Mouse (Mus musculus) urinary bladder, postnatal 36 days (tissue): ENCODE results near the gene Rfx5.
"Not testable (repeated sequence)": the region's sequence is repeated elsewhere in the genome, so short reads cannot be mapped to it uniquely, and the experiment has no call there.

Experiments
- DNase-seq, 2 experiments: peaks; one replicate each; pipeline ENCODE4 v3.0.0; 2022; ENCODE audit warnings: low spot score in 2 of 2, mixed read lengths in 1 of 2

Gene Rfx5

DNA sequence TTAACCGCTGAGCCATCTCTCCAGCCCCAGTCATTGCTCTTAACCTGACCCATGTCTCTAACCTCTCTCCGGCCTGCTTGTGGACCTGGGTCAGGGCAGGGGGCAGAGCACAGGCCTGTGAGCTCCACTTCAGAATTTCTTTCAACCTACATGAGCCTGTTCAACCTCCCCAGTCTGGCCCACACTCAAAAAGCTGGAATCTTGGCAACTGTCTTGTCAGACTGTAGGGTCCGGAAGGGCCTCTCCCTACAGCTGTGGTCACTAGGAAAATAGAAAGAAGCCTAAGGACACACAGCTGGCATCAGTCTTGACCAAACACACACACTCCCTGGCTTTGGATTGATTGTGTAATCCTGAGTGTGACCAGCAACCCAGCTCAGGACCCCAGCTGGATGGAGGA, 18.5 kb upstream of the Rfx5 start:
- peak; percentile 58 to 77 for DNase-seq

DNA sequence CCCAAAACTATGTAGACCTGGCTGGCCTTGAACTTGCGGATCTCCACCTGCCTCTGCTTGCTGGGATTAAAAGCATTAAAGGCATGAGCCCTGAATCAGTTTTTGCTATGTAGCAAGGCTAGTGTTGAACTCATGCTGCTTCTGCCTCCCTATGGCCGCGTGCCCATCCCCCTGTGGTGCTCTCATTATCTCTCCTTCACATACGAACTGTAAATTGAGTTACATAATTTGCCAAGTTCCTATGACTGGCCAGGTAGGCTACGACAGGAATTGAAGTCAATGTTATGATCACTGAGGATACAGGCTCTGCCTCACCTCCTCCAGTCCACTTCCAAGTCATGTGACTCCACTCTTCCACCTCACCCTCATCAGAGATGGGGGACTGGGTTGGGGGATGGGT, 17.7 kb upstream of the Rfx5 start:
- DNase-seq, result not testable (repeated sequence)

DNA sequence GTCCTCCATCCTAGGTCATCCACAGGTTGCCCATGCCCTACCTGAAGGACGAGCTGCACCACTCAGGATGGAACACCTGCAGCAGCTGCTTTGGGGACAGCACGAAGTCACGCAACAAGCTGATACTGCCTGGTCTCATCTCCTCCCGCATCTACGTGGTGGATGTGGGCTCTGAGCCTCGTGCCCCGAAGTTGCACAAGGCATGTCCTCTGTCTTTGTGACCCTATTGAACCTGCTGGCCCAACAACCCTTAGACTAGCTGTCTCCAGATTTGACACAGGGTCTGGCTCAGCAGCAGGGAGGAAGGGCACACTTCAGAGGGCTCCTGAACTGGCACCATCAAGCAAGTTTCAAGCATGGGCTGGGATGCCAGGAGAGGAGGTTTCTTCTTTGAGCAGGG, 16.7 kb upstream of the Rfx5 start:
- DNase-seq, result not testable (repeated sequence)

DNA sequence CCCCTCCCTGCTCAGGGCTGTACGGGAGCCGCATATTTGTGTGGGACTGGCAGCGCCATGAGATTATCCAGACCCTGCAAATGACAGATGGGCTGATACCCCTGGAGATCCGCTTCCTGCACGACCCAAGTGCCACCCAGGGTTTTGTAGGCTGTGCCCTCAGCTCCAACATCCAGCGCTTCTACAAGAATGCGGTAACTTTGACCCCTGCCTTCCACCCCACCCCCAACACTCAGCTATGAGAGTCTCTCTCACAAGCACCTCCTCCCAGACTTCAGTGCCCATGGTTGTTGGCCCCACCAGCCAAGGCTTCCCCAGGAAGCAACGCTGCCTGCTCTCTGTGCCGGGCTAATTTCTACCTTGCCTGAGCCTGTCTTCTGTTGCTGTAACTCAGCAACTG, 13.8 kb upstream of the Rfx5 start:
- DNase-seq, result not testable (repeated sequence)

DNA sequence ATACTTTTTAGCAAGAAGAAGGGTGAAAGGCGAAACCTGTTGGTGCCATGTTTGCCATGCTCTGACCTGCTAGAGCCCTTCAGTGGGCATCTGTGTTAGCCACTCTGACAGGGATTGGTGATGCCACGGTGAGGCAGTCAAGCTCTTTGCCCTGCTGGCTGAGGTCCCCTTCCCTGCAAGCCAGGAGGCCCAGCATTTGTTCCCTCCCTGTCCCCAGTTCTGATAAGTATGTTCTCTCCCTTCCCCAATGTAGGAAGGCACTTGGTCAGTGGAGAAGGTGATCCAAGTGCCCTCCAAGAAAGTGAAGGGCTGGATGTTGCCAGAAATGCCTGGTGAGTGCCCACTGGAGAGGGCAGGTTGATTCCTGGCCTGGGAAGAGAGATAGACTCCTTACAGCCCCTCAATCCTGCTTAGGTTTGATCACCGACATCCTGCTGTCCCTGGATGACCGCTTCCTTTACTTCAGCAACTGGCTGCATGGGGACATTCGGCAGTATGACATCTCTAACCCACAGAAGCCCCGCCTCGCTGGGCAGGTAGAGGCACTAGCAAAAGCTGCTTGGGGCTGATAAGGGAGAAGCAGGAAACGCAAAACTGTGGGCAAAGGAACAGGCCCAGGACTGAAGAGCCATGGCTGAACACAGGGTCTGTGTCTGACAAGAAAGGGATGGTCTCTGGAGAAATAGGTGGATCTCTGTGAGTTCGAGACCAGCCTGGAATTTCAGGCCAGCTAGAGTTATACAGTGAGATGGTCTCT, 11.5 kb upstream of the Rfx5 start:
- not testable (repeated sequence) for DNase-seq

DNA sequence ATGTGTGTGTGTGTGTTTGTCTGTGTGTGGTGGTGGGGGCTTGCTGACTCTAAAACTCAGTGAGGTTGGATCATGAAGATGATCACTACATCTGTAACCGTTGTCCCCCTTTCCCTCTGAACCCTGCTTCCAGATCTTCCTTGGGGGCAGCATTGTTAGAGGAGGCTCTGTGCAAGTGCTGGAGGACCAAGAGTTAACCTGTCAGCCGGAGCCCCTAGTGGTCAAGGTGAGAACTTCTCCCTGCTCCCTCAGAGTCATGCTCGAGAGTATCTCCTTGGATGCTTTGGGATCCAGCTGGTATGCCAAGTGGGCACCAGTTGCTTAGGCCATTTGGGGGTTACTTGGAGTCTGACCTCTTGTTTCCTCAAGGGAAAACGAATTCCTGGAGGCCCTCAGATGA, 10.2 kb upstream of the Rfx5 start:
- not testable (repeated sequence) for DNase-seq

DNA sequence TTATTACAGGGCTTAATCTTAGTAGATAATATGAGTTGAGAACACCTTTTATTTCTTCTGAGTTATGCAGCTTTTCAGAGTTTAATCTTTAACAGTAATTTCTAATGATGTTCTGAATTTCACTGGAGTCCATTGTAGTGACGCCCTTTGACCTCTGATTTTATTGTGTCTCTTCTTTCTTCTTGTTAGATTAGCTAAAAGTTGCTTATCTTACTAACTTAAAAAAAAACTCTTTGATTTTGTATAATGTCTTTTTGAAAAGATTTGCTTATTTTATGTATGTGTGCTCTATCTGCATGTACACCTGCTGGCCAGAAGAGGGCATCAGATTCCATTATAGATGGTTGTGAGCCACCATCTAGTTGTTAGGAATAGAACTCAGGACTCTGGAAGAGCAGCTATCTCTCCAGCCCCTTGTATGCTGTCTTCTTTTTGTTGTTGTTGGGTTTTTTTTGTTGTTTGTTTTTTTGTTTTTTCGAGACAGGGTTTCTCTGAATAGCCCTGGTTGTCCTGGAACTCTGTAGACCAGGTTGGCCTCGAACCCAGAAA, 5.7 kb upstream of the Rfx5 start:
- no peak for DNase-seq

DNA sequence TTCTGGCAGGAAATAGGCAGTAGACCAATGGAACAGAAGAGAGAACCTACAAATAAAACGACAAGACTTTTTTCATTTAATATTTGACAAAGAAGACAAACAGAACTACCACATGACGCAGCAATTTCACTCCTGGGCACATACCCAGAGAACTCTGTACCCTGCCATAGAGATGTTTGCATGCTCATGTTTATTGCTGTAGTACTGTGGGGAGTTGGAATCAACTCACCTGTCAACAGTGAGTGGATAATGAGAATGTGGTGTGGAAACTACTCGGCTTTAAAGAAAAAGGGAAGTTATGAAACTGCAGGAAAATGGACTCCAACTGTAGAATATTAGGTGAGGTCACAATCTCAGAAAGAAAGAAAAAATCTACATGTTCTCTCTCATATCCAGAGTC, 4.2 kb upstream of the Rfx5 start:
- DNase-seq, result no peak

DNA sequence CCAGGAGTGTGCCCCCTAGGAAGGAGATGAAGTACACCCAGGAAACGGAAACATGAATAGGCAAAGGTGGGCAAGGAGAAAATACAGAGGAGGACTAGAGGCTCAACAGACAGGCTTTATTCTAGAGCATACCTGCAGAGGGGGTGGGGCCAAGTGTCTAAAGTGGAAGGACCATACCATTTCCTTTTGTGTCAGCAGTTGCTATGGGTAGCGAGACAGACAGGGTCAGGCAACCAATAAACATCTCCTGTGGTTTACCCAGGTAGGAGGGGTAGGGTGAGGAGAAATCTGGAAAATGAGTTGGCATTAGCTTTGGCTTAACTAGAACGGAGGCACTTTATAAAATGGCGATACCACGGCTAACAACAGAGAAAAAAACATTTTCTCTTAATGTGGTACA, 1.1 kb upstream of the Rfx5 start:
- DNase-seq, result peak in 1 of 2 experiments; percentile 43

DNA sequence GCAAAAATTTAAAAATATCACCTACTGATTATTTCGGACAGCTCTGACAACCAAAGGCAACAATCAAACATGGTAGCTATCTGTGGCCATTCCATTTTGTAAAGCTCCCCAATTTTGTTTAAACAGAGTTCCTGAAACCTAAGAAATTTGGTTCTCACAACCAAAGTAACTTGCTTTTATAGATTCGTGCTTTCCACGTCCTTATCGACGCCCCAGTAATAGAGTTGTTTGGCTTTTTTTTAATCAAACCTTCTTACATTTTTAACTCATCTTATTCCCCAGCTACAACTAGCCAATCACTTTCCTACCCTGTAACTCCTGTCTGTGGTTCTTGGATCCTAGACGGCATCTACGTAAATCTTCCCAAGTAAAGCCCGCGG, 501 bp upstream of the Rfx5 start:
- DNase-seq, result no peak

DNA sequence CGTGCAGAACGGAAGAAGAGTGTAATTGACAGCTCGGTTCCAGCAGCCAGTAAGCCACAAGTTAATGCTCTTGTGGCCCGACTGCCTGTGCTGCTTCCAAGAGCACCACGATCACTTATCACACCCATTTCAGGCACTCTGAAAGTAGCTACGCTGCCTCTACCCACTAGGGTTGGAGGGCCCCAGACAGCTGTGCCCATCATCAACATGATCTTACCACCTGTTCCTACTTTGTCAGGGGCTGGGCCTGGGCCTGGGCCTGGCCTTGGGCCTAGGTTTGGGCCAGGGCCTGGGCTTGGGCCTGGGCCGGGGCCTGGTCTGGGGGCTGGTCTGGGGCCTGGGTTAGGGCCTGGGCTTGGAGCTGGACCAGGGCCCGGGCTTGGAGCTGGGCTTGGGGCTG, 4.4 kb downstream of the Rfx5 start:
- no peak for DNase-seq

DNA sequence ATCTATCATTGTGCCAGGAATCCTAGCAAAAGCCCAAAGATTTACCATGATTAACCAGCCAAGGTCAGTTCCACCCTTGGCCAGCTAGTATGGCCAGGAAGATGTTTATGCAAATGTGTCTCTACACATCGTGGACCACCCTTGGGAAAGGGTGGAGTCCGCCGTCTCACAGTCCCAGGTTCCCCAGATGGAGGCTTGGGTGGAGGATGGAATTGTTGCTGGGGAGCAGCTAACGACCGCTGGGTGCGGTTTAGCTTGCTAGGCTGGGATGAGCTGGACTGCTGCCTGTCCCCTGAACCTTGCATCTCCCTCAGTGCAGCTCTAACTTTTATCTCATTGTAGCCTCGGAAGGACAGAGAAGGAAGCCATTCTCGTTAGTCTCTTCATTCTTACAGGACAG, 6.0 kb downstream of the Rfx5 start:
- no peak for DNase-seq

DNA sequence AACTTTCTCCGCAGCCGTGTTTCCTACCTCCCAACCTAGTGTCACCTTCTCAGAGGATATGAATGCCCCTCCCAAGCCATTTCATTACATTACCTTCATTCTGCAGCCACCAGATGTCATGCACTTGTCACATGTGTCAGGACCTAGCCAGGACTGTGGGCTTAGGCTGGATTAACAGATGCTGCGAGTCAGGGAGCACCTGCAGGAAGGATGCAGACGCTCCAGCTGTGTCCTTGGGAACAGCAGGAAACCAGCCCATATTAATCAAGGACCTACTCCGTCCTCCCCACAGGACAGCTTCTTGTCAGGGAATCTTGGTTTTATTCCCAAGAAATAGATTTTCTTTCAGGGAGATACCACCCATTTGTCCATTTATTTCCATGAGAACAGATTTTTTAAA, 6.4 kb downstream of the Rfx5 start:
- no peak for DNase-seq

DNA sequence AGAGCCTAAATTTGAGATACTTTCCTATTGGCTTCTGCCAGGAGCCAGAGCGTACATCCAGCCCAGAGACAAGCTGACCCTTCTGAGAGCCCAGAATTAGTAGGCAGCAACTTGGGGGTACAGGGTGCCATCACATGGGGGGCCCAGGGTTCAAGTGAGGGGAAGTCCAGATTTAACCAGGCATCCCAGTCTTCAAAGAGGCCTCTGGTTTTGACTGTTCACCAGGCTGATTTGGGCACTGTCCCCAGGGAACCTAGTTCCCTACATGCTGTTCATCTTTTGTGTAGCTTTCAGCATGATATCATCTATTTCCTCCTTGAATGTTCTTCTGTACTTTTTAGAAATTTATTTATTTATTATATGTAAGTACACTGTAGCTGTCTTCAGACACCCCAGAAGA, 11.1 kb downstream of the Rfx5 start:
- no peak for DNase-seq

DNA sequence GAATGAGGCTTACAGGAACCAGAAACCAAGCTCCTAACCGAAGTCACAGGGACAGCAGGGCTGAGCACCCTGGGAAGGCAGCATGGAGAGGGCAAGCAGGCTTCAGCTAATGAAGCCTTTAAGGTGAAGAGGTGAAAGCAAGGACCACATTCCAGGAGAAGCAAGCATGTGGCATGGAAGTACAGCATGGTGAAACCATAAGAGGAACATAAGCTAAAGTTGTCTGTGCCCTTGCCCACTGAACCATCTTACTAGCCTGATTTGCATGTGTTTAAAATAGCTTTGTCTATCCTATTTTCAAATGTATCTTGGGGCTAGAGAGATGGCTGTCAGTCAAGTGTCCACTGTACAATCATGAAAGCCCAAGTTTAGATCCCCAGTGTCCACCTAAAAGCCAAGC, 12.0 kb downstream of the Rfx5 start:
- no peak for DNase-seq

DNA sequence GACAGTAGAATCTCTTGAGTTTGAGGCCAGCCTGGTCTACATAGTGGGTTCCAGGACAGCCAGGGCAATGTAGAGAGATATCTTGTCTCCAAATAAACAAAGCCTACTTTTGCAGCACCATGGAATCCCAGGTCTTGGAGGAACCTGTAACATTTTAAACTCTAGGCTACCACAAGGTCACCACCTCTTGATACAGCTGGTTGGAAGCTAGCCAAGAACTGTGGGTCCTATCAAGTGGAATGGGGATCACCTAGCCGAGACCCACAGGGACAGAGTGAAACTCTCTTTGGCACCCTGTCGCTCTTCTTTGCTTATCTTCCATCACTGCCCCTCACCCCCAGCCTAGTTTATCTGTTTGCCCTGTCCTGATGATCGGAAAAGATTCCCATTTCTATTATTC, 18.7 kb downstream of the Rfx5 start:
- no peak for DNase-seq

DNA sequence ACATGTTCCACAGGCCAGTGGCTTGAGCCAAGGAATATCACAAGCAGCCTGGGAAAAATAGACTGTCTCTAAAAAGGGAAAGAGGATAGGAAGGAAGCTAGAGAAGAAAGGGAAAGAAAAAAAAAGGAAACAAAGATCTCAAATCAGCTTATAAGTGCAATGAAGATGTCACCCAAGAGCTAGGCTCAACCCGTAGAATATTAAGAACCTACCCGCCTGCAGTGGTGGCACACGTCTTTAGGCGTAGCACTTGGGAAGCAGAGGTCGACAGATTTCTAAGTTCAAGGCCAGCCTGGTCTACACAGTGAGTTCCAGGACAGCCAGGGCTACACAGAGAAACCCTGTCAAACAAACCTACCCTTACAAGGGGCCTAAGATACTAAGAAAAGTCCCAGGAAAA, 19.7 kb downstream of the Rfx5 start:
- no peak for DNase-seq

DNA sequence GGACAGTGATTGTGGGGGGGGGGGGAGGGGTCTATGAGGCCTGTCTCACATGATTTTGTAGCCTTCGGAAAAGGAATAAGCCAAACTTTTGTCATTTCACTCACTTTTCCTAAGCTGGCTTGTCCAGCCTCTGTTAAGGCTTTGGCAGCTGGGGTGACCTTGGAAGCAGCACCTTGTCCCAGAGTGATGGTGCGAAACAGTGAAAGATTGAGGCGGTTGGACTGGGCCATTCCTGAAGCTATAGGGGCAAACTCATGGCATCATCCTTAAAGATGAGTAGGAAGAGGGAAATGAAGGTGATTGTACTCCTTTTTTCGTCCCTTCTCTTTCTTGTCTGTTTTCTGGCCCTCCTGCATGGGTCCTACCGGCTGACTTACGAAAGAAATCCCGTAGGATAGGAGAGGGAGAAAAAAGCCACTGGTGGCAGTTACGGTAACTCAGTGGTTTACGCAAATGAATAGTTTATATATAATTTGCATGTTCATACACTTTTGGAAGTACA, 20.2 kb downstream of the Rfx5 start:
- no peak for DNase-seq

DNA sequence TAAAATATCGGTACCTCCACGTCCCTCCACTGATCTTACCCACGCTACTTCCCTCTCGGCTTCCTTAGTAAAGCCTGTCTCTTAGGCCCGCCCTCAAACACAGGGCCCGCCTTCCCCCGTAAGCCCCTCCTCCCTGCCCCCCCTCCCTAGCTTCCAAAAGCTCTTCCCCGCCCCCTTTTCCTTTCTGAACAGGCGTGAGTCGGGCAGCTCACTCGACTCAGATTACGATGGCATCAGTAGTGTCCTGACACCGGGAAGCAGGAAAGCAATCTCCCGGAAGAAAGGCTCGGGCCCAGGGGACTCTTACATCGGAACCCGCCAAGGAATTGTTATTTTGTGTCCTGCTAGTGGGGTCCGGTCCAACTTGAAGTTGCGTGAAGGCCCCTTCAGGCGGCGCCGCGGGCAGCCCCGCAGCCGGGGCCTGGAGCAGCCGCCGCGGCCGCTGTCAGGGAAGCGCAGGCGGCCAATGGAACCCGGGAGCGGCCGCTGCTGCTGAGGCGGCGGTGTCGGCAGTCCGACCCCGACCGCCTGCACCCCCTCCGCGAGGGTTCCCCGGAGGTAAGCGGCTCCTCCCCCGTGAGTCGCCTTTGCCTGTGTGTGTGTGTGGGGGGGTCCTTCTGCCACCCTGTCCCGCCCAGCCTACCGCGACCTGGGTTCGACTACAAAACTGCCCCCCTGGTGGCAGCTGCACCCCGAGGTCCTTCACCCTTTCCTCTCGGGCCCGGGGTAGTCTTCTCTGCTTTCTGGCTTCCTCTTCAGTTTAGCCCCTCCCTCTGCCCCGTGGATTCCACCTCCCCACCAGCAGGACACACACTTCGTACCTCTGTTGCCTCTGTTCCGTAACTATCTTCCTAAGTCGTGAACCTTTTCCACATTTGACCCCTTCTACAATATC, 20.9 kb downstream of the Rfx5 start, which contains the start of gene Pi4kb:
TSS of gene Pi4kb (plus strand) at position 204 of the 895 bp plus-strand sequence.
- peak; percentile 83 to 84 for DNase-seq

DNA sequence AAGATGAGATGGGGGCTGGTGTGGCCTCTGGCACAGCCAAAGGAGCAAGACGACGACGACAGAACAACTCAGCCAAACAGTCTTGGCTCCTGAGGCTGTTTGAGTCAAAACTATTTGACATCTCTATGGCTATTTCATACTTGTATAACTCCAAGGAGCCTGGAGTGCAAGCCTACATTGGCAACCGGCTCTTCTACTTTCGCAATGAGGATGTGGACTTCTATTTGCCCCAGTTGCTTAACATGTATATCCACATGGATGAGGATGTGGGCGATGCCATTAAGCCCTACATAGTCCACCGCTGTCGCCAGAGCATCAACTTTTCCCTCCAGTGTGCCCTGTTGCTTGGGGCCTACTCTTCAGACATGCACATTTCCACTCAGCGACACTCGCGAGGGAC, 30.4 kb downstream of the Rfx5 start:
- peak in 1 of 2 experiments; percentile 40 for DNase-seq

DNA sequence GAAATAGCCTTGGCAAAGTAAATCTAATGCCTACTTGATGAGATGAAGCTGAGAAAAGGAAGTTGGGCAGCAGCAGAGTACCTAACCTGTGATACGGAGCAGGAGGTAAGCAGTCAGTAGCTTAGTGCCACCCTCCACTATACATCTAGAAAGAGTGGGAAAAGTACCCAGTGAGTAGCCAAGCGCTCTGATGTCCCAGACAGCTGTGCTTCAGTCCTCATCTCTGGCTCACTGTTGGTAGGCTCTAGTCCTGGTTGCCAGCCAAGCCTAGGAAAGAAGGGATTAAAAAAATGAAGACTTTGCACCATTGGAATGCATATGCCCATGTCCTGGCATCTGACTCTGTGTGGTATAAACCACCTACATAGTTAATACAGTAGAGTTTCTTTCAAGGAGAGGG, 31.6 kb downstream of the Rfx5 start:
- no peak for DNase-seq

DNA sequence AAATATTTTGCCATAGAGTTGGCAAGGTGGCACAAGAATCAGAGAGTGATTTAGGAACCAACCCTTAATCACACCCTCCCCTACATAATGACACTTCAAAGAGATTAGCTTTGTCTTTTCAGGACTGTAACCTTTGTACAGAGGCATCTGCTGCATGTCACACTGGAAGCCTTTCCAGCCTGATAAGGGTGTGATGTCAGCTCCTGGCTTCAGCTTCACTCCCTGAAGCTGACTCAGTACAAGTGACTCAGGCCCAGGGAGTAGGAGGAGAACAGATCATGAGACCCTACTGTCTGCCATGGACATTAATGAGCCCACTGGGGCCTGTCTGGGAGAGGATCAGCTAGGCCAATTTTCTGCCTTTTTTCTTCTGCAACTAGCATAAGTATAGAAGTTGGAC, 33.7 kb downstream of the Rfx5 start:
- peak; percentile 65 to 80 for DNase-seq
